Mouse (Mus musculus): Measurements from ENCODE around the gene Cdh6. TPM values are rescaled to one million over a fixed set of nuclear protein-coding genes. Genes with fewer than 3 reads are reported as not detected.

Cdh6 gene
- polyA plus RNA-seq (2014; fragmentation: Nextera tagmentation; extraction: Ambion mirVana), result 1.5 and 2.0 TPM in 2 replicates

GRCm38 (mm10) chr15:13173071-13173778 is at the start of gene Cdh6:
Gene Cdh6 (minus strand): TSS chr15:13173675.
- under 1% methylated on average over 42 of the region's 42 CpGs for WGBS
- Histone ChIP-seq H3K27ac (replicated peaks in 1 of 2; ENCODE audit: control insufficient read depth in 1 of 2, insufficient read depth in 1 of 2, low read depth in 2 of 2, low read length in 2 of 2) (peak within 1 kb of the TSS in 1 of 2 experiments; percentile 53; a peak in 1 of 4 replicates), H3K4me3 (ENCODE audit: control insufficient read depth in 1 of 2, insufficient read depth in 1 of 2, low read depth in 1 of 2, low read length in 2 of 2) (peak within 1 kb of the TSS; percentile 54 to 64), H3K4me1 (ENCODE audit: control insufficient read depth in 2 of 2, insufficient read depth in 2 of 2, low read length in 2 of 2) (peaks cover 0 to 8% of the 10 kb centered on the region in 2 experiments), H3K9ac (ENCODE audit: low read length) (peak within 1 kb of the TSS; percentile 70), H3K36me3 (ENCODE audit: control insufficient read depth, insufficient read depth, low read length) (no peaks in the 10 kb centered on the region), H3K4me2 (ENCODE audit: low read length) (peak within 1 kb of the TSS; percentile 95), H3K9me3 (ENCODE audit: control insufficient read depth, low read length) (no peaks in the 10 kb centered on the region), H3K27me3 (ENCODE audit: control insufficient read depth, insufficient read depth, low read length) (0 out of 2 replicates have a peak, but pooled peaks cover 9% of the 10 kb centered on the region)
- ATAC-seq (ENCODE audit: insufficient number of reproducible peaks, insufficient read depth, low FRiP score, low read depth), result peak; percentile 81

- Histone ChIP-seq H3K4me1 (ENCODE audit: control insufficient read depth in 2 of 2, insufficient read depth in 2 of 2, low read length in 2 of 2) (peaks cover 3 to 6% of the 10 kb centered on the region in 2 experiments; a peak in 2 of 4 replicates), H3K4me2 (ENCODE audit: low read length) (no peak overlapping the region), H3K27me3 (ENCODE audit: control insufficient read depth, insufficient read depth, low read length) (no peaks in the 10 kb centered on the region), H3K27ac (replicated peaks in 1 of 2; ENCODE audit: control insufficient read depth in 1 of 2, insufficient read depth in 1 of 2, low read depth in 2 of 2, low read length in 2 of 2) (no peak overlapping the region), H3K9ac (ENCODE audit: low read length) (no peak overlapping the region), H3K4me3 (ENCODE audit: control insufficient read depth in 1 of 2, insufficient read depth in 1 of 2, low read depth in 1 of 2, low read length in 2 of 2) (no peak overlapping the region), H3K36me3 (ENCODE audit: control insufficient read depth, insufficient read depth, low read length) (no peaks in the 10 kb centered on the region), H3K9me3 (ENCODE audit: control insufficient read depth, low read length) (no peaks in the 10 kb centered on the region)
- no peak for ATAC-seq (ENCODE audit: insufficient number of reproducible peaks, insufficient read depth, low FRiP score, low read depth)
- 84% methylated on average over 9 of the region's 9 CpGs for WGBS
Observed at GRCm38 (mm10) chr15:13219727-13220454, 46.4 kb upstream of the Cdh6 start.

- peaks cover 3 to 6% of the 10 kb centered on the region in 2 experiments; a peak in 2 of 4 replicates for H3K4me1 ChIP-seq (ENCODE audit: control insufficient read depth in 2 of 2, insufficient read depth in 2 of 2, low read length in 2 of 2)
- WGBS, result 86% methylated on average over 3 of the region's 3 CpGs
- no peak overlapping the region for H3K27ac ChIP-seq (replicated peaks in 1 of 2; ENCODE audit: control insufficient read depth in 1 of 2, insufficient read depth in 1 of 2, low read depth in 2 of 2, low read length in 2 of 2)
- ATAC-seq (ENCODE audit: insufficient number of reproducible peaks, insufficient read depth, low FRiP score, low read depth), result no peak
- H3K36me3 ChIP-seq (ENCODE audit: control insufficient read depth, insufficient read depth, low read length), result no peaks in the 10 kb centered on the region
- no peak overlapping the region for H3K9ac ChIP-seq (ENCODE audit: low read length)
- no peaks in the 10 kb centered on the region for H3K27me3 ChIP-seq (ENCODE audit: control insufficient read depth, insufficient read depth, low read length)
- H3K4me3 ChIP-seq (ENCODE audit: control insufficient read depth in 1 of 2, insufficient read depth in 1 of 2, low read depth in 1 of 2, low read length in 2 of 2), result no peak overlapping the region
- no peak overlapping the region for H3K4me2 ChIP-seq (ENCODE audit: low read length)
- no peaks in the 10 kb centered on the region for H3K9me3 ChIP-seq (ENCODE audit: control insufficient read depth, low read length)
Observed at GRCm38 (mm10) chr15:13217800-13218199, 44.3 kb upstream of the Cdh6 start.

- Histone ChIP-seq H3K4me3 (ENCODE audit: control insufficient read depth in 1 of 2, insufficient read depth in 1 of 2, low read depth in 1 of 2, low read length in 2 of 2) (no peak overlapping the region), H3K27me3 (ENCODE audit: control insufficient read depth, insufficient read depth, low read length) (no peaks in the 10 kb centered on the region), H3K4me1 (ENCODE audit: control insufficient read depth in 2 of 2, insufficient read depth in 2 of 2, low read length in 2 of 2) (peaks cover 3 to 6% of the 10 kb centered on the region in 2 experiments; a peak in 2 of 4 replicates), H3K9ac (ENCODE audit: low read length) (no peak overlapping the region), H3K9me3 (ENCODE audit: control insufficient read depth, low read length) (no peaks in the 10 kb centered on the region), H3K36me3 (ENCODE audit: control insufficient read depth, insufficient read depth, low read length) (no peaks in the 10 kb centered on the region), H3K27ac (replicated peaks in 1 of 2; ENCODE audit: control insufficient read depth in 1 of 2, insufficient read depth in 1 of 2, low read depth in 2 of 2, low read length in 2 of 2) (no peak overlapping the region), H3K4me2 (ENCODE audit: low read length) (peak overlapping the region; percentile 45; the same call in 1 of the 2 replicates)
- 91% methylated on average over 1 of the region's 1 CpGs for WGBS
- ATAC-seq (ENCODE audit: insufficient number of reproducible peaks, insufficient read depth, low FRiP score, low read depth), result no peak
Observed at GRCm38 (mm10) chr15:13217161-13217560, 43.7 kb upstream of the Cdh6 start.

GRCm38 (mm10) chr15:13212956-13213355 is 39.5 kb upstream of the Cdh6 start:
- Histone ChIP-seq H3K9ac (ENCODE audit: low read length) (no peak overlapping the region), H3K4me2 (ENCODE audit: low read length) (no peak overlapping the region), H3K4me3 (ENCODE audit: control insufficient read depth in 1 of 2, insufficient read depth in 1 of 2, low read depth in 1 of 2, low read length in 2 of 2) (no peak overlapping the region), H3K27me3 (ENCODE audit: control insufficient read depth, insufficient read depth, low read length) (no peaks in the 10 kb centered on the region), H3K27ac (replicated peaks in 1 of 2; ENCODE audit: control insufficient read depth in 1 of 2, insufficient read depth in 1 of 2, low read depth in 2 of 2, low read length in 2 of 2) (no peak overlapping the region), H3K4me1 (ENCODE audit: control insufficient read depth in 2 of 2, insufficient read depth in 2 of 2, low read length in 2 of 2) (peaks cover 3 to 6% of the 10 kb centered on the region in 2 experiments; a peak in 2 of 4 replicates), H3K9me3 (ENCODE audit: control insufficient read depth, low read length) (no peaks in the 10 kb centered on the region), H3K36me3 (ENCODE audit: control insufficient read depth, insufficient read depth, low read length) (no peaks in the 10 kb centered on the region)
- no peak for ATAC-seq (ENCODE audit: insufficient number of reproducible peaks, insufficient read depth, low FRiP score, low read depth)
- WGBS, result 95% methylated on average over 1 of the region's 1 CpGs

- Histone ChIP-seq H3K27me3 (ENCODE audit: control insufficient read depth, insufficient read depth, low read length) (no peaks in the 10 kb centered on the region), H3K27ac (replicated peaks in 1 of 2; ENCODE audit: control insufficient read depth in 1 of 2, insufficient read depth in 1 of 2, low read depth in 2 of 2, low read length in 2 of 2) (no peak overlapping the region), H3K4me1 (ENCODE audit: control insufficient read depth in 2 of 2, insufficient read depth in 2 of 2, low read length in 2 of 2) (peaks cover 3 to 5% of the 10 kb centered on the region in 2 experiments; a peak in 2 of 4 replicates), H3K36me3 (ENCODE audit: control insufficient read depth, insufficient read depth, low read length) (no peaks in the 10 kb centered on the region), H3K9ac (ENCODE audit: low read length) (no peak overlapping the region), H3K4me3 (ENCODE audit: control insufficient read depth in 1 of 2, insufficient read depth in 1 of 2, low read depth in 1 of 2, low read length in 2 of 2) (no peak overlapping the region), H3K9me3 (ENCODE audit: control insufficient read depth, low read length) (no peaks in the 10 kb centered on the region), H3K4me2 (ENCODE audit: low read length) (no peak overlapping the region)
- ATAC-seq (ENCODE audit: insufficient number of reproducible peaks, insufficient read depth, low FRiP score, low read depth), result no peak
- 66% methylated on average over 4 of the region's 4 CpGs for WGBS
Observed at GRCm38 (mm10) chr15:13212027-13212685, 38.7 kb upstream of the Cdh6 start.

- H3K27me3 ChIP-seq (ENCODE audit: control insufficient read depth, insufficient read depth, low read length), result no peaks in the 10 kb centered on the region
- H3K9me3 ChIP-seq (ENCODE audit: control insufficient read depth, low read length), result no peaks in the 10 kb centered on the region
- H3K36me3 ChIP-seq (ENCODE audit: control insufficient read depth, insufficient read depth, low read length), result no peaks in the 10 kb centered on the region
- H3K4me3 ChIP-seq (ENCODE audit: control insufficient read depth in 1 of 2, insufficient read depth in 1 of 2, low read depth in 1 of 2, low read length in 2 of 2), result no peak overlapping the region
- no peak overlapping the region for H3K4me2 ChIP-seq (ENCODE audit: low read length)
- H3K27ac ChIP-seq (replicated peaks in 1 of 2; ENCODE audit: control insufficient read depth in 1 of 2, insufficient read depth in 1 of 2, low read depth in 2 of 2, low read length in 2 of 2), result no peak overlapping the region
- WGBS, result 88% methylated on average over 6 of the region's 6 CpGs
- H3K9ac ChIP-seq (ENCODE audit: low read length), result no peak overlapping the region
- no peak for ATAC-seq (ENCODE audit: insufficient number of reproducible peaks, insufficient read depth, low FRiP score, low read depth)
- no peaks in the 10 kb centered on the region for H3K4me1 ChIP-seq (ENCODE audit: control insufficient read depth in 2 of 2, insufficient read depth in 2 of 2, low read length in 2 of 2)
Observed at GRCm38 (mm10) chr15:13210186-13210585, 36.7 kb upstream of the Cdh6 start.

Data from heart, embryonic 14.5 days (tissue).